Mouse (Mus musculus): ENCODE measurements around the gene Mical3. TPM values are rescaled to one million over a fixed set of nuclear protein-coding genes. Genes with fewer than 3 reads are reported as not detected.

Mical3 gene
- polyA plus RNA-seq, 1 experiment from 2014 or later = 51.7 TPM

DNA sequence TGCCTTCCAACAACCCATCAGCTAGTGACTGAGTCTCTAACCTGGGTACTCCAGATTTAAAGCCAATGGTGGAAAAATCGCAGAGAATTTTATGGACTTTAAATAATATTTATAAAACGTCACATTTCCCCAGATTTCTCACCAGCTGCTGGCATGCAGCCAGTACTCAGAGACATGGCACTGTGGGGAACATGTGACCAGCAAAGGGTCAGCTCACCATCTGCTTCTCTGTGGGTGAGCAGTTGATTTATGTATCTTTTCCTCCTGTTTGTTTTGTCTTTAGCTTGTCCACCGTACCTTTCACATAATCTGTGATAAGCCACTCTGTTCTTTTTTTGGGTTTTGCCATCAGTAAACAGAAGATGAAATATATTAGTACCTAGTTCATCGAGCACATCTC lies 125.8 kb downstream of the Mical3 start:
- H3K27ac ChIP-seq (replicated peaks; ENCODE audit: low read depth, low read length) = no peak overlapping the region
- H3K4me1 ChIP-seq (ENCODE audit: control insufficient read depth, insufficient read depth, low read length) = no peaks in the 10 kb centered on the region
- no peaks in the 10 kb centered on the region for H3K27me3 ChIP-seq (ENCODE audit: control insufficient read depth, insufficient read depth, low read length)
- peaks cover 56% of the 10 kb centered on the region for H3K36me3 ChIP-seq (ENCODE audit: control insufficient read depth, insufficient read depth, low read length)
- ATAC-seq (ENCODE audit: low FRiP score, low TSS enrichment) (no peak), DNase-seq (peak; percentile 32)
- H3K4me3 ChIP-seq (replicated peaks; ENCODE audit: low read depth, low read length) = no peak overlapping the region
- H3K9ac ChIP-seq (replicated peaks; ENCODE audit: low read length) = no peak overlapping the region
- no peaks in the 10 kb centered on the region for H3K9me3 ChIP-seq (ENCODE audit: control insufficient read depth, low read length)
- no peak overlapping the region for H3K4me2 ChIP-seq (ENCODE audit: low read length)
- 68% methylated on average over 4 of the region's 4 CpGs for WGBS

DNA sequence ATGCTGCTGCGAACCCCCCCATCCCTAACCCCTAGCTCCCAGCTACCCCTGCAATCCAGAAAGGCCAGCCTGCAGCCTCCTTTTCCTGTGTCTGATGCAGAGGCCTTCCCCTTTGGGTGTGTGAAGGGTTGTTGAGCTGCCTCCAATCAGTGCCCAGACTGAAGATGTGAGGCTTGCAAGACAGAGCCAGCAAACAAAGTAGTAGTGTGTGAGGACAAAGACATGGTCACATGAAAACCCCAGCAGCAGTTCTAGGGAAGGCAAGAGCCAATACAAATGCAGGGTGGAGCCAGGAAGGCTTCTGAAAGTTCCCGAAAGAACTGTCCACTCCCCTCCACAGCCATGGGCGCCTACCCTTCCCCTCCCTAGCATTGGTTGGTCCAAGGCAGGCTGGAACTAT lies 127.8 kb downstream of the Mical3 start:
- Histone ChIP-seq H3K9ac (replicated peaks; ENCODE audit: low read length) (no peak overlapping the region), H3K36me3 (ENCODE audit: control insufficient read depth, insufficient read depth, low read length) (peaks cover 57% of the 10 kb centered on the region), H3K4me2 (ENCODE audit: low read length) (no peak overlapping the region), H3K4me3 (replicated peaks; ENCODE audit: low read depth, low read length) (no peak overlapping the region), H3K4me1 (ENCODE audit: control insufficient read depth, insufficient read depth, low read length) (no peaks in the 10 kb centered on the region), H3K9me3 (ENCODE audit: control insufficient read depth, low read length) (no peaks in the 10 kb centered on the region), H3K27me3 (ENCODE audit: control insufficient read depth, insufficient read depth, low read length) (no peaks in the 10 kb centered on the region), H3K27ac (replicated peaks; ENCODE audit: low read depth, low read length) (no peak overlapping the region)
- 72% methylated on average over 3 of the region's 3 CpGs for WGBS
- ATAC-seq (ENCODE audit: low FRiP score, low TSS enrichment) (no peak), DNase-seq (no peak)

DNA sequence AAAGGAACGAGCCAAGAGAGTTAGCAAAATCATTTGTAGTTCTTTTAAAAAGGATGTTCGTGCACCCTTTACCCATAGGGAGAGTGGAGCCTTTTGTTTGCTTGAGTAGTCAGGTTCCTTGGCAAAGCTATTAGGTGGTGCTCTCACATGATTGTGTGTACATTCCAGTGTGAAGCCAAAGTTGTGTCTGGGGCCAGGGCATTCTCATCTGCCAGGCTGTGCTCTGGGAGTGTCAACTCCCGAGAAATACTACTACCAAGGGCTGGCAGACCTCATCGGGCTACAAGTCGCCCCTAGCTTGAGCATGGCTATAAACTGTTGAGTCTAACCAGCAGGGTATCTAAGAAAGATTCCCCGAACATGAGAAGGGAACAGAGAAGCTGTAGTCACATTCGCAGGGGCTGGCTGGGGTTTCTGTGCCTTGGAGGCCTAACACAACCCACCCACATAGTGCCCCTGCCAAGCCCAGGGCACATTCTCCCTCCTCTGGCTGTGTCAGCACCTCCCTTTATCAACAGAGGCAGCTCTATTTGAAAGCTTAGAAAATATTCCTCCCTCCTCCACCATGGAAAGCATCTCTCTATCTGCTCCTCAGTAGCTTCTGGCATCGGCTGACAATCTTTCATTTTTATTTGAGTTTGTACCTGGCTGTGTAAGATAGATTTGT lies 130.8 kb downstream of the Mical3 start:
- H3K9ac ChIP-seq (replicated peaks; ENCODE audit: low read length) = no peak overlapping the region
- no peak overlapping the region for H3K4me3 ChIP-seq (replicated peaks; ENCODE audit: low read depth, low read length)
- no peak overlapping the region for H3K4me2 ChIP-seq (ENCODE audit: low read length)
- DNase-seq = no peak
- no peaks in the 10 kb centered on the region for H3K9me3 ChIP-seq (ENCODE audit: control insufficient read depth, low read length)
- ATAC-seq (ENCODE audit: low FRiP score, low TSS enrichment) = no peak
- H3K27ac ChIP-seq (replicated peaks; ENCODE audit: low read depth, low read length) = no peak overlapping the region
- no peaks in the 10 kb centered on the region for H3K4me1 ChIP-seq (ENCODE audit: control insufficient read depth, insufficient read depth, low read length)
- WGBS = 93% methylated on average over 8 of the region's 8 CpGs
- peaks cover 45% of the 10 kb centered on the region for H3K36me3 ChIP-seq (ENCODE audit: control insufficient read depth, insufficient read depth, low read length)
- H3K27me3 ChIP-seq (ENCODE audit: control insufficient read depth, insufficient read depth, low read length) = no peaks in the 10 kb centered on the region

DNA sequence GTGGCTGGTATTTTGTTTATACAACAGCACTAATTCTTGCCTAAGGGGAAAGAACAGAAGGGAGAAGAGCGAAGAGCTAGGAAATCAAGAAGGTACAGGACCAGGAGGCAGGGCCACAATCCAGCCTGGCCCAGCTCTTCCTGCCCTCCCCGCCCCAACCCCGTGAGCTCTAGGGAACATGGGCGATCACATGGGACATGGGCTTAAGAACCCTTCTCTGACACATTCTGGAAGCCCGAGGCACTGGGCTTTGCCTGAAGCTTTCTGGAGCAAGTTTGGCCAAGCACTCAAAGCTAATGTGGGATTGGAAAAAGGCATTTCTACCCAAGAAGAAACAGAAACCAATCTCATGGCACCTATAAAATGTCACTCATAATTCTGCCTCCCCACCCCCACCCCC lies 131.7 kb downstream of the Mical3 start:
- DNase-seq (no peak), ATAC-seq (ENCODE audit: low FRiP score, low TSS enrichment) (no peak)
- no peak overlapping the region for H3K9ac ChIP-seq (replicated peaks; ENCODE audit: low read length)
- no peaks in the 10 kb centered on the region for H3K4me1 ChIP-seq (ENCODE audit: control insufficient read depth, insufficient read depth, low read length)
- no peak overlapping the region for H3K4me3 ChIP-seq (replicated peaks; ENCODE audit: low read depth, low read length)
- peaks cover 42% of the 10 kb centered on the region for H3K36me3 ChIP-seq (ENCODE audit: control insufficient read depth, insufficient read depth, low read length)
- no peak overlapping the region for H3K27ac ChIP-seq (replicated peaks; ENCODE audit: low read depth, low read length)
- H3K27me3 ChIP-seq (ENCODE audit: control insufficient read depth, insufficient read depth, low read length) = no peaks in the 10 kb centered on the region
- H3K9me3 ChIP-seq (ENCODE audit: control insufficient read depth, low read length) = no peaks in the 10 kb centered on the region
- no peak overlapping the region for H3K4me2 ChIP-seq (ENCODE audit: low read length)
- 79% methylated on average over 5 of the region's 5 CpGs for WGBS

DNA sequence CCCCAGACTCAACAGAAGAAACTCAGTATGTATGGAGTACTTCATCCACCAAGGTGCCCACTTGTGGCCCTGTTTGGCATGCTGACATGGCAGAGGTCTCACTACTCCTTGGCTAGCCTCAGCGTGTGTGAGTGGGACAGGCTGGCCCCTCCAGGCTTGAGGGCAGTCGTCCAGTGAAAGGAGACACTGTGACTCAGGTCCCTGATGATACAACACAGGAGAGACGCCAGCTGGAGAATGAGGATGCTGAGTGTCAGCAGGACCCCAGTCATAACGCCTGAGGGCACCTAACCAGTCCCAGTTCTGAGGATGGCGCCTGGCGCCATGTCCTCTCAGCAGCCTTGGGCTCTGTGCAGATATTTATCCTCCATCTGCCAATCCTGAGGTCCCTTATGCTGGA lies 134.2 kb downstream of the Mical3 start:
- Histone ChIP-seq H3K4me2 (ENCODE audit: low read length) (no peak overlapping the region), H3K36me3 (ENCODE audit: control insufficient read depth, insufficient read depth, low read length) (peaks cover 31% of the 10 kb centered on the region), H3K4me3 (replicated peaks; ENCODE audit: low read depth, low read length) (no peak overlapping the region), H3K27ac (replicated peaks; ENCODE audit: low read depth, low read length) (no peak overlapping the region), H3K9me3 (ENCODE audit: control insufficient read depth, low read length) (no peaks in the 10 kb centered on the region), H3K27me3 (ENCODE audit: control insufficient read depth, insufficient read depth, low read length) (no peaks in the 10 kb centered on the region), H3K9ac (replicated peaks; ENCODE audit: low read length) (no peak overlapping the region), H3K4me1 (ENCODE audit: control insufficient read depth, insufficient read depth, low read length) (no peaks in the 10 kb centered on the region)
- no peak for DNase-seq
- 81% methylated on average over 6 of the region's 6 CpGs for WGBS
- no peak for ATAC-seq (ENCODE audit: low FRiP score, low TSS enrichment)

DNA sequence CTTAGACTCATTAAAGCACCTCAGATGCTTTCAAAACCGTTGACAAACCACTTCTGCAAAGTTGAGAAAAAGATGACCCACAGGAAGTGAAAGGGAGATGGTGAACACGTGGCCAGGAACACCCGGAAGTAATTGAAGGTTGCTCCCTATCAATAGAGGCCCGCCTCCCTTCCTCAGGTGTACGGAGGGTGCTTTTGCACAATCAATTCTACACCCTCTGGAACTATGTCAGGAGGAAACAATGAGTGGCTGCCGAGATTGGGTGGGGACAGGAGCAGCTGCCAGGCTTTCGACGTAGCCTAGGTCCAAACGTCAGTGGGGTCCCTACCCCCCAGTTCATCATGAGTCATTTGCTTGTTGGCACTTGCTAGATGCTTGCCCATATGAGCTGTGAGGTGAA lies 135.3 kb downstream of the Mical3 start:
- H3K4me3 ChIP-seq (replicated peaks; ENCODE audit: low read depth, low read length) = no peak overlapping the region
- H3K36me3 ChIP-seq (ENCODE audit: control insufficient read depth, insufficient read depth, low read length) = peaks cover 23% of the 10 kb centered on the region; the same call in 1 of the 2 replicates
- no peak overlapping the region for H3K27ac ChIP-seq (replicated peaks; ENCODE audit: low read depth, low read length)
- no peak overlapping the region for H3K4me2 ChIP-seq (ENCODE audit: low read length)
- no peaks in the 10 kb centered on the region for H3K9me3 ChIP-seq (ENCODE audit: control insufficient read depth, low read length)
- no peak overlapping the region for H3K9ac ChIP-seq (replicated peaks; ENCODE audit: low read length)
- H3K4me1 ChIP-seq (ENCODE audit: control insufficient read depth, insufficient read depth, low read length) = no peaks in the 10 kb centered on the region
- WGBS = 92% methylated on average over 9 of the region's 9 CpGs
- no peaks in the 10 kb centered on the region for H3K27me3 ChIP-seq (ENCODE audit: control insufficient read depth, insufficient read depth, low read length)
- ATAC-seq (ENCODE audit: low FRiP score, low TSS enrichment) = no peak
- no peak for DNase-seq

DNA sequence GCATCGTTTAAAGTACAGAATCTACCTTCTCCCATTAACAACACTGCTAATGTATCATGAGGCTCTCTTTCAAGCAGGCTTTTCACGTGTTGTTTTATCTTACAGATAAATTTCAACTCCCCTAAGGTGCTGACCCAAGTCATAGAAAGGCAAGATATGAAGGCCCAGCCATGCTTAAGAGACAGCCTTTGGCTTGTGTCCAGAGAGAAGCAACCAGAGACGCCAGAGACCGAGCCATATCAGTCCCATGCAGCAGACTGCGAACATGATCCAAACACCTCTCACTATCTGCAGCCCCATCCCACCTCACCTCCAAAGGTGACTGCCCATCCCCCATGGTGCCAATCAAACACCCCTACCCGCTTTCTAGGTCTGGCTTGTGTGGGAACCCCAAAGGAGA lies 138.9 kb downstream of the Mical3 start:
- no peak overlapping the region for H3K27ac ChIP-seq (replicated peaks; ENCODE audit: low read depth, low read length)
- no peak for DNase-seq
- H3K27me3 ChIP-seq (ENCODE audit: control insufficient read depth, insufficient read depth, low read length) = no peaks in the 10 kb centered on the region
- H3K4me3 ChIP-seq (replicated peaks; ENCODE audit: low read depth, low read length) = no peak overlapping the region
- ATAC-seq (ENCODE audit: low FRiP score, low TSS enrichment) = no peak
- H3K4me1 ChIP-seq (ENCODE audit: control insufficient read depth, insufficient read depth, low read length) = no peaks in the 10 kb centered on the region
- no peak overlapping the region for H3K9ac ChIP-seq (replicated peaks; ENCODE audit: low read length)
- no peak overlapping the region for H3K4me2 ChIP-seq (ENCODE audit: low read length)
- 0 out of 2 replicates have a peak, but pooled peaks cover 4% of the 10 kb centered on the region for H3K36me3 ChIP-seq (ENCODE audit: control insufficient read depth, insufficient read depth, low read length)
- H3K9me3 ChIP-seq (ENCODE audit: control insufficient read depth, low read length) = no peaks in the 10 kb centered on the region
- whole genome bisulfite sequencing = 91% methylated on average over 6 of the region's 6 CpGs

DNA sequence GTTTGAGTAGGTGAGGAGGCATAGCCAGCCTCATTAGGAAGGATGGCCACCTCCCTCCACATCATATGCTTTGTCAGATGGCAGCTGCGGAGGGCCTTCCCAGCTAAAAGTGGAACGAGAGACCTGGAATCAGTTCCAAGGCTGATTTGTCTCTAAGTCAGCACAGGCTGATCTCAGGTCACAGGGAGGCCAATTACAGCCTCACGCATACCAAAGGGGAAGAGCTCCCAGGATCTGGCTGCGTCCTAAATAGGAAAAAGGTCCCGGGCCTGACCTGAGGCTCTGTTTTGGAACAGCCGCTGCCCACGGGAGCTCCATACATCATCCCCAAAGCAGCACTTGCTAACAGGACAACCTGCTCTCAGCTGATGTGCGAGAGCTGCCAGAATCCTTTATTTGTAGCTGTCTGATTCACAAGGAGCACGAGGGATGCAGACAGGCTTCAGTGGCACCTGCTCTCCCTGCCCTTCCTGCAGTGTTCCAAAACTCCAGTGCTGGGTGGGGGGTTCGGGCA lies 143.2 kb downstream of the Mical3 start:
- H3K9ac ChIP-seq (replicated peaks; ENCODE audit: low read length) = no peak overlapping the region
- ATAC-seq (ENCODE audit: low FRiP score, low TSS enrichment) (no peak), DNase-seq (no peak)
- no peak overlapping the region for H3K4me2 ChIP-seq (ENCODE audit: low read length)
- 47% methylated on average over 10 of the region's 10 CpGs for WGBS
- no peak overlapping the region for H3K4me3 ChIP-seq (replicated peaks; ENCODE audit: low read depth, low read length)
- H3K27me3 ChIP-seq (ENCODE audit: control insufficient read depth, insufficient read depth, low read length) = no peaks in the 10 kb centered on the region
- no peaks in the 10 kb centered on the region for H3K4me1 ChIP-seq (ENCODE audit: control insufficient read depth, insufficient read depth, low read length)
- no peaks in the 10 kb centered on the region for H3K9me3 ChIP-seq (ENCODE audit: control insufficient read depth, low read length)
- 0 out of 2 replicates have a peak overlapping the region, but pooled peaks have one; percentile 9 for H3K27ac ChIP-seq (replicated peaks; ENCODE audit: low read depth, low read length)
- H3K36me3 ChIP-seq (ENCODE audit: control insufficient read depth, insufficient read depth, low read length) = peaks cover 9% of the 10 kb centered on the region

DNA sequence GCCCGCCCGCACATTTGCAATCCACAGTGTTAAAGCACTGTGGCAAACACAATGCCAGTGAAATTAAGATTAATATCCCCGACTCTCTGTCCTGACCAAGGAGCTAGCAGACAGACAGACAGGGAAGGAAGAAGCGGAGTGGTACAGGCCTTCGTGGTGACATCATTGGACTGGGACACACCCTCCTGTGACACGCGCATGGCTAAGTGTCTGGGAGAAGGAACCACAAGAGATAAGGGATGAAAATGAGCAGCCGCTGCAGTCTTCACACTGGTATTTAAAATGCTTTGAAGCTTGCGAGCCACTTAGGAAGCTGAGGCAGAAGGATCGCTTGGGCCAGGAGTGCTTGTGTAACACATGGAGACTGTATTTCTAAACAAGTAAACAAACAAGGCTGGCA lies 143.6 kb downstream of the Mical3 start:
- Histone ChIP-seq H3K27ac (replicated peaks; ENCODE audit: low read depth, low read length) (no peak overlapping the region), H3K27me3 (ENCODE audit: control insufficient read depth, insufficient read depth, low read length) (no peaks in the 10 kb centered on the region), H3K36me3 (ENCODE audit: control insufficient read depth, insufficient read depth, low read length) (peaks cover 13% of the 10 kb centered on the region), H3K9me3 (ENCODE audit: control insufficient read depth, low read length) (no peaks in the 10 kb centered on the region), H3K9ac (replicated peaks; ENCODE audit: low read length) (no peak overlapping the region), H3K4me3 (replicated peaks; ENCODE audit: low read depth, low read length) (no peak overlapping the region), H3K4me2 (ENCODE audit: low read length) (no peak overlapping the region), H3K4me1 (ENCODE audit: control insufficient read depth, insufficient read depth, low read length) (no peaks in the 10 kb centered on the region)
- ATAC-seq (ENCODE audit: low FRiP score, low TSS enrichment) (no peak), DNase-seq (no peak)
- WGBS = 88% methylated on average over 10 of the region's 10 CpGs

Data from midbrain, embryonic 14.5 days (tissue).